Mouse (Mus musculus) cerebellum, adult 2 months (tissue): ENCODE results near the gene Ccl26.

Experiments used
- CTCF ChIP-seq: fragments of 200-500 bp; IDR thresholded peaks from 2 replicates; pipeline ENCODE4 v1.5.1; 2011; ENCODE audit warnings: low read depth, mild to moderate bottlenecking, control low read depth, low read length, moderate library complexity, borderline replicate concordance; ENCODE audit not compliant: insufficient read depth
- POLR2A ChIP-seq: fragments of 200-500 bp; IDR thresholded peaks from 2 replicates; pipeline ENCODE4 v1.6.1; 2011; ENCODE audit warnings: low read length, control low read depth, borderline replicate concordance; ENCODE audit not compliant: insufficient read depth

DNA sequence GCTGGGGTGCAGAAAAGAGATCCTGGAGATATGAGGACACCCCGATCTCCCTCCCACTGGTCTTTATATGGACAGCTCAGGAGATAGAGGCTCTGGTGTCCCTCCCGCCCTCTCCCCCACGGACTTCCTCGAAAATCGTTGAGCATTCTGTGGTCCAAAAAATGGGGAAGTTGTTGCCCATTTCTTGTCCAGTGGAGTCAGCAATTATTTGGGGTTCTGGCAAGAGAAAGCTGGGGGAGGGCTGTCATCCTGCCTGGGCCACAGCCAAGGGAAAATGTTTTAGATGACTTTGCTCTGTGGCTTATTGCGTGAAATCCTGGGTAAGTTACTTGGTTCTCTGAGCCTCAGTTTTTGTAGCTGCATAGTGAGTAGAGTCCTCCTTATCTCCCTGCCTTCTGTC is 9.6 kb upstream of the Ccl26 start, which contains the start of gene Ccl24:
- no peak for TF ChIP-seq CTCF
- no peak for TF ChIP-seq POLR2A
